9 mouse cellular contexts compared by ENCODE assay signal in the genomic region with DNA sequence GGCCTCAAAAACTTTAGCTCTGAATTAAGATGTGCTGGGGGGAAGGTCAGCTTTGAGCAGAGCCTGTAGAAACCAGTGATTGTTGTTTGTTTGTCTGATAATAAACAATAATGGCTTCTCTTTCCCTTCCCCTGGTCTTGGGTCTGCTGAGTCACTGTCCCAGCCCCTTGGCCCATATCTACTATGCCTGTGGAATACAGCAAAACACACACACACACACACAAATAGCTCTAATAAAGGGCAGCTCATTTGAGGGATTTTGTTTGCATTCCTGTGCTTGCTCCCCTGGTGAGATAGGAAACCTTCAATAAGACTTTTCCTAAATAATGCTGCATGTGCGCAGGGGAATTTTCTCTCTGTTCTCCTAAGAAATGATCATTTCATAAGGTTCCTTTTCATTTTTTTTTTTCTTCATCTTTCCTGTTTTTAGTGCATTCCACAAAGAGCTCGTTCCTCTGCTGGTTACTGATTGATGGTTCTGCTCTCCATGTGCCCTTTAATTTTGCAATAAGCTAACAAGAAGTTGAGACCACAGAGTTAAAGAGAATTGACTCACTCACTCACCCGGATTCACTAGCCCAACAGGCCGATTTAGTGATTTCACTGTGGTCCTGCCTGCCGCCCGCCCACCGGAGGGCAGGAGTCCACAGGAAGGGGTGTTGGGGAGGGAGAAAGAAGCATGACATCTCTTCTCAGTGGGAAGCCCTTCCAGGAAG.
A peak's percentile ranks its signal among the peaks of the same experiment; 100 is the strongest.
DNase-seq lines count a peak whose midpoint lies in the region; ATAC-seq lines count a peak whose summit lies in the region.
"Had no signal": no experiment of that assay in that cellular context is flagged by ENCODE, and none has a peak within 500 bp of the region (broad histone marks: within the 10 kb centered on the region; RNA-seq: fewer than 3 reads in every experiment).

No protein-coding gene starts in this region.

- H3K4me1 ChIP-seq in heart, embryonic 13.5 days, result peaks cover 10% of the 10 kb centered on the region

- intact Hi-C loops in left cerebral cortex, postnatal 36 days (cut with DNase I), result no loop called here

- no peak overlapping the region for H3K9ac ChIP-seq in heart, embryonic 13.5 days

- ATAC-seq in heart, embryonic 13.5 days (ENCODE audit: extremely low read depth, insufficient number of reproducible peaks, low FRiP score, low TSS enrichment), result no peak
- peak; percentile 33; the same call in 1 of the 2 replicates for ATAC-seq in monocyte, adult 5-6 weeks (replicated peaks; ENCODE audit: insufficient number of reproducible peaks, low FRiP score, low TSS enrichment, poor library complexity, severe bottlenecking)

- peak; percentile 55 for DNase-seq in gastrocnemius, adult 18-20 months (ENCODE audit: low spot score)
- DNase-seq in gastrocnemius, postnatal 25 days, result no peak
- peak; percentile 64 for DNase-seq in 416B (ENCODE audit: low read depth)
- DNase-seq in kidney, postnatal 4 days, result peak; percentile 44 to 65
- no peak for DNase-seq in left cerebral cortex, postnatal 36 days (ENCODE audit: low spot score in 2 of 2)
- no peak for DNase-seq in cerebellum, postnatal 14 days

- H3K9me3 ChIP-seq in heart, embryonic 13.5 days, result no peaks in the 10 kb centered on the region

- H3K27me3 ChIP-seq in heart, embryonic 13.5 days (replicated peaks), result no peaks in the 10 kb centered on the region

- H3K4me2 ChIP-seq in heart, embryonic 13.5 days, result no peak overlapping the region

- H3K4me3 ChIP-seq in heart, embryonic 13.5 days, result no peak overlapping the region
- H3K4me3 ChIP-seq: myocyte had no signal

- WGBS in heart, embryonic 13.5 days, result 62% methylated on average over 7 of the region's 7 CpGs

- H3K36me3 ChIP-seq in heart, embryonic 13.5 days, result no peaks in the 10 kb centered on the region

- H3K27ac ChIP-seq in heart, embryonic 13.5 days (replicated peaks), result 0 out of 2 replicates have a peak overlapping the region, but pooled peaks have one; percentile 15

Comparison
In these comparisons a context has a peak if more than half of its experiments do, and no peak if none do; other contexts are left out.
1. DNase-seq: peak in gastrocnemius, adult 18-20 months (single experiment), 416B (single experiment) and kidney, postnatal 4 days (2 of 2); none in gastrocnemius, postnatal 25 days (single experiment), left cerebral cortex, postnatal 36 days (0 of 2) and cerebellum, postnatal 14 days (0 of 2).